32 mouse cellular contexts compared by ENCODE assay signal in genomic region chr10:128429052-128429451, GRCm38 (mm10). TPM values are rescaled to one million over a fixed set of nuclear protein-coding genes. Genes with fewer than 3 reads are reported as not detected.
"Had no signal": no experiment of that assay in that cellular context is flagged by ENCODE, and none has a peak within 500 bp of the region (broad histone marks: within the 10 kb centered on the region; RNA-seq: fewer than 3 reads in every experiment).

No protein-coding gene starts in this region.

- H3K4me3 ChIP-seq: left cerebral cortex, adult 2 months; limb, embryonic 10.5 days; limb, embryonic 12.5 days; limb, embryonic 13.5 days; limb, embryonic 15.5 days; liver, embryonic 12.5 days; liver, embryonic 13.5 days; liver, embryonic 15.5 days; lung, embryonic 15.5 days; megakaryocyte, embryonic 14.5 days; midbrain, embryonic 10.5 days; midbrain, embryonic 12.5 days; midbrain, embryonic 13.5 days; midbrain, embryonic 15.5 days; myocyte had no signal

- H3K4me1 ChIP-seq: limb, embryonic 12.5 days; limb, embryonic 13.5 days; limb, embryonic 15.5 days; lung, embryonic 15.5 days; midbrain, embryonic 10.5 days; midbrain, embryonic 12.5 days; midbrain, embryonic 13.5 days; midbrain, embryonic 15.5 days had no signal

- ATAC-seq: liver, embryonic 12.5 days; lung, postnatal 0 days; midbrain, embryonic 13.5 days; midbrain, embryonic 15.5 days; midbrain, embryonic 16.5 days had no signal

- H3K27ac ChIP-seq: left cerebral cortex, adult 2 months; limb, embryonic 10.5 days; limb, embryonic 12.5 days; limb, embryonic 13.5 days; limb, embryonic 15.5 days; liver, embryonic 12.5 days; liver, embryonic 13.5 days; liver, embryonic 14.5 days; liver, embryonic 15.5 days; lung, embryonic 15.5 days; macrophage; midbrain, embryonic 10.5 days; midbrain, embryonic 12.5 days; midbrain, embryonic 13.5 days; midbrain, embryonic 15.5 days had no signal

- H3K9me3 ChIP-seq: limb, embryonic 10.5 days; limb, embryonic 12.5 days; limb, embryonic 13.5 days; limb, embryonic 15.5 days; liver, embryonic 12.5 days; liver, embryonic 13.5 days; liver, embryonic 15.5 days; lung, embryonic 15.5 days; megakaryocyte, embryonic 14.5 days; midbrain, embryonic 10.5 days; midbrain, embryonic 12.5 days; midbrain, embryonic 13.5 days; midbrain, embryonic 15.5 days had no signal

- H3K9ac ChIP-seq: limb, embryonic 12.5 days; limb, embryonic 13.5 days; limb, embryonic 15.5 days; liver, embryonic 12.5 days; liver, embryonic 13.5 days; liver, embryonic 14.5 days; liver, embryonic 15.5 days; lung, embryonic 14.5 days; lung, embryonic 15.5 days; midbrain, embryonic 12.5 days; midbrain, embryonic 13.5 days; midbrain, embryonic 15.5 days had no signal

- H3K27me3 ChIP-seq: limb, embryonic 12.5 days; limb, embryonic 13.5 days; limb, embryonic 15.5 days; liver, embryonic 12.5 days; liver, embryonic 13.5 days; liver, embryonic 15.5 days; lung, embryonic 15.5 days; megakaryocyte, embryonic 14.5 days; midbrain, embryonic 12.5 days; midbrain, embryonic 13.5 days; midbrain, embryonic 15.5 days had no signal

- H3K4me2 ChIP-seq: limb, embryonic 12.5 days; limb, embryonic 13.5 days; limb, embryonic 15.5 days; liver, embryonic 11.5 days; liver, embryonic 12.5 days; liver, embryonic 13.5 days; liver, embryonic 15.5 days; lung, embryonic 14.5 days; lung, embryonic 15.5 days; midbrain, embryonic 11.5 days; midbrain, embryonic 12.5 days; midbrain, embryonic 13.5 days; midbrain, embryonic 15.5 days had no signal

- DNase-seq: left cerebral cortex, postnatal 4 days; liver; liver, embryonic 13.5 days; lung, adult 18-20 months; lung, adult 2 months; lung, embryonic 14.5 days; lung, postnatal 10 days; lung, postnatal 14 days; lung, postnatal 36 days; lung, postnatal 4 days; midbrain, embryonic 14.5 days had no signal

RNA-seq across cellular contexts. Expression of gene Slc39a5, which starts 28.0 kb away (rescaled TPM):
- polyA plus RNA-seq: limb, embryonic 12.5 days; lung, adult 2 months; lung, postnatal 0 days; macrophage; midbrain, embryonic 11.5 days; midbrain, embryonic 12.5 days; midbrain, embryonic 14.5 days; midbrain, embryonic 15.5 days; midbrain, embryonic 16.5 days; myocyte; neural tube, embryonic 11.5 days had no signal
